In genomic region chr10:67548261-67548854, GRCm38 (mm10) we compare ENCODE assay signal across 8 mouse cellular contexts. TPM values are rescaled to one million over a fixed set of nuclear protein-coding genes. Genes with fewer than 3 reads are reported as not detected.
DNase-seq lines count a peak whose midpoint lies in the region; ATAC-seq lines count a peak whose summit lies in the region.

No protein-coding gene starts in this region.

- H3K4me2 ChIP-seq in forebrain, embryonic 13.5 days = peak overlapping the region; percentile 98
- H3K4me2 ChIP-seq in liver, embryonic 13.5 days = peak overlapping the region; percentile 92

- ATAC-seq in forebrain, embryonic 13.5 days = peak; percentile 83
- ATAC-seq in inflammation-experienced regulatory T-cells, adult 6 months = peak; percentile 57
- peak; percentile 59 for ATAC-seq in liver, embryonic 13.5 days (ENCODE audit: low read depth)

- H3K4me1 ChIP-seq in forebrain, embryonic 13.5 days = peaks cover 35% of the 10 kb centered on the region
- H3K4me1 ChIP-seq in liver, embryonic 13.5 days (replicated peaks) = peaks cover 34% of the 10 kb centered on the region

- peak overlapping the region; percentile 86 for H3K4me3 ChIP-seq in forebrain, embryonic 13.5 days
- peak overlapping the region; percentile 86 for H3K4me3 ChIP-seq in liver, embryonic 13.5 days (replicated peaks)

- peak; percentile 96 for DNase-seq in heart, adult 11 months
- no peak for DNase-seq in heart, adult 8-10 months (ENCODE audit: low spot score)
- DNase-seq in R1 (ENCODE audit: low read depth, low spot score) = peak; percentile 59
- DNase-seq in liver, embryonic 13.5 days = peak; percentile 52
- peak; percentile 78 for DNase-seq in neural tube, embryonic 10.5 days (ENCODE audit: extremely low spot score, low spot score)
- peak; percentile 53 to 55 for DNase-seq in thymus, postnatal 10 days (ENCODE audit: low spot score in 2 of 2)

- H3K9ac ChIP-seq in forebrain, embryonic 13.5 days = peak overlapping the region; percentile 86
- H3K9ac ChIP-seq in liver, embryonic 13.5 days = peak overlapping the region; percentile 91

- H3K9me3 ChIP-seq in forebrain, embryonic 13.5 days (replicated peaks) = no peaks in the 10 kb centered on the region
- no peaks in the 10 kb centered on the region for H3K9me3 ChIP-seq in liver, embryonic 13.5 days (replicated peaks)

- WGBS in forebrain, embryonic 13.5 days = 1% methylated on average over 56 of the region's 73 CpGs
- under 1% methylated on average over 73 of the region's 73 CpGs for WGBS in liver, embryonic 13.5 days (ENCODE audit: insufficient replicate concordance)

- peak overlapping the region; percentile 90 for H3K27ac ChIP-seq in forebrain, embryonic 13.5 days
- H3K27ac ChIP-seq in liver, embryonic 13.5 days = peak overlapping the region; percentile 84

- 0 out of 2 replicates have a peak, but pooled peaks cover 3% of the 10 kb centered on the region for H3K36me3 ChIP-seq in forebrain, embryonic 13.5 days (ENCODE audit: poor library complexity, severe bottlenecking)
- peaks cover 14% of the 10 kb centered on the region for H3K36me3 ChIP-seq in liver, embryonic 13.5 days

- H3K27me3 ChIP-seq in forebrain, embryonic 13.5 days = peaks cover 45% of the 10 kb centered on the region
- H3K27me3 ChIP-seq in liver, embryonic 13.5 days = no peaks in the 10 kb centered on the region

RNA-seq across cellular contexts. Expression of gene Ado, which starts 0.4 kb away (rescaled TPM):
- 10 to 100 TPM; 15.7 to 18.4 (median 17.0) TPM for total RNA-seq in heart, adult 8-10 months (2022)
- 56.1 and 57.2 TPM in 2 replicates for polyA plus RNA-seq in forebrain, embryonic 13.5 days (2015; fragmentation: Nextera tagmentation; extraction: Ambion mirVana)
- polyA plus RNA-seq in inflammation-experienced regulatory T-cells, adult 6 months (2017; shearing (Covaris generic)) = 10 to 100 TPM; 40.3 to 50.4 (median 42.4) TPM
- polyA plus RNA-seq in liver, embryonic 13.5 days (2015; fragmentation: Nextera tagmentation; extraction: Ambion mirVana) = 15.9 and 20.1 TPM in 2 replicates

RNA-seq across cellular contexts. Expression of gene Egr2, which starts 13.1 kb away (rescaled TPM):
- total RNA-seq in heart, adult 8-10 months (2022) = under 1 TPM; 0.19 to 0.98 (median 0.59) TPM
- 0.08 and 0.10 TPM in 2 replicates for polyA plus RNA-seq in forebrain, embryonic 13.5 days (2015; fragmentation: Nextera tagmentation; extraction: Ambion mirVana)
- polyA plus RNA-seq in inflammation-experienced regulatory T-cells, adult 6 months (2017; shearing (Covaris generic)) = 10 to 100 TPM; 68.5 to 69.3 (median 68.8) TPM
- polyA plus RNA-seq in liver, embryonic 13.5 days (2015; fragmentation: Nextera tagmentation; extraction: Ambion mirVana) = 0.12 and 0.22 TPM in 2 replicates

Comparison
In these comparisons a context has a peak if more than half of its experiments do, and no peak if none do; other contexts are left out.
1. RNA of gene Egr2, which starts 13.1 kb away (polyA plus RNA-seq): 68.5 to 69.3 TPM in inflammation-experienced regulatory T-cells, adult 6 months; 0.12 to 0.22 TPM in liver, embryonic 13.5 days and 0.08 to 0.10 TPM in forebrain, embryonic 13.5 days; every median in the first group is over 10 times any median in the second.
2. Peak in every context shown above with its lines, with median percentiles within 50 percentile points of each other: ATAC-seq.